Mouse (Mus musculus): ENCODE data around the gene Map3k4. TPM values are rescaled to one million over a fixed set of nuclear protein-coding genes. Genes with fewer than 3 reads are reported as not detected.

Map3k4 gene
- polyA plus RNA-seq, 1 experiment from 2014 or later: 52.4 TPM

GRCm38 (mm10) chr17:12206248-12206647, 112.3 kb downstream of the Map3k4 start:
- Histone ChIP-seq H3K9me3 (ENCODE audit: control insufficient read depth, low read depth, low read length) (no peaks in the 10 kb centered on the region), H3K4me1 (ENCODE audit: control insufficient read depth, insufficient read depth, low read length) (peaks cover 42% of the 10 kb centered on the region), H3K36me3 (ENCODE audit: control insufficient read depth, insufficient read depth, low read length) (peaks cover 3% of the 10 kb centered on the region; the same call in 1 of the 2 replicates), H3K27me3 (ENCODE audit: control insufficient read depth, insufficient read depth, low read length) (no peaks in the 10 kb centered on the region), H3K9ac (replicated peaks; ENCODE audit: low read depth, low read length) (no peak overlapping the region), H3K4me3 (ENCODE audit: low read depth, low read length) (no peak overlapping the region), H3K27ac (ENCODE audit: low read length) (peak overlapping the region; percentile 16; the same call in 1 of the 2 replicates), H3K4me2 (replicated peaks; ENCODE audit: low read depth, low read length) (no peak overlapping the region)
- 64% methylated on average over 3 of the region's 3 CpGs for WGBS
- ATAC-seq (ENCODE audit: insufficient number of reproducible peaks, insufficient read depth, low FRiP score, low read depth): peak; percentile 25; the same call in 1 of the 2 replicates

GRCm38 (mm10) chr17:12205694-12206075, 112.9 kb downstream of the Map3k4 start:
- Histone ChIP-seq H3K4me2 (replicated peaks; ENCODE audit: low read depth, low read length) (no peak overlapping the region), H3K9ac (replicated peaks; ENCODE audit: low read depth, low read length) (no peak overlapping the region)
- peak; percentile 35 for ATAC-seq (ENCODE audit: insufficient number of reproducible peaks, insufficient read depth, low FRiP score, low read depth)

GRCm38 (mm10) chr17:12205015-12205693, 113.4 kb downstream of the Map3k4 start:
- H3K27me3 ChIP-seq (ENCODE audit: control insufficient read depth, insufficient read depth, low read length): no peaks in the 10 kb centered on the region
- H3K4me1 ChIP-seq (ENCODE audit: control insufficient read depth, insufficient read depth, low read length): peaks cover 42% of the 10 kb centered on the region
- no peak overlapping the region for H3K4me2 ChIP-seq (replicated peaks; ENCODE audit: low read depth, low read length)
- ATAC-seq (ENCODE audit: insufficient number of reproducible peaks, insufficient read depth, low FRiP score, low read depth): peak; percentile 66
- H3K9ac ChIP-seq (replicated peaks; ENCODE audit: low read depth, low read length): no peak overlapping the region
- H3K27ac ChIP-seq (ENCODE audit: low read length): peak overlapping the region; percentile 35; the same call in 1 of the 2 replicates
- no peaks in the 10 kb centered on the region for H3K36me3 ChIP-seq (ENCODE audit: control insufficient read depth, insufficient read depth, low read length)
- H3K9me3 ChIP-seq (ENCODE audit: control insufficient read depth, low read depth, low read length): no peaks in the 10 kb centered on the region
- no peak overlapping the region for H3K4me3 ChIP-seq (ENCODE audit: low read depth, low read length)
- 21% methylated on average over 10 of the region's 10 CpGs for WGBS

More at GRCm38 (mm10) chr17:12205694-12206075, 112.9 kb downstream of the Map3k4 start:
- no peak overlapping the region for H3K4me3 ChIP-seq (ENCODE audit: low read depth, low read length)
- H3K4me1 ChIP-seq (ENCODE audit: control insufficient read depth, insufficient read depth, low read length): peaks cover 42% of the 10 kb centered on the region
- 5% methylated on average over 4 of the region's 4 CpGs for WGBS
- H3K36me3 ChIP-seq (ENCODE audit: control insufficient read depth, insufficient read depth, low read length): no peaks in the 10 kb centered on the region
- H3K27me3 ChIP-seq (ENCODE audit: control insufficient read depth, insufficient read depth, low read length): no peaks in the 10 kb centered on the region
- peak overlapping the region; percentile 35; the same call in 1 of the 2 replicates for H3K27ac ChIP-seq (ENCODE audit: low read length)
- H3K9me3 ChIP-seq (ENCODE audit: control insufficient read depth, low read depth, low read length): no peaks in the 10 kb centered on the region

GRCm38 (mm10) chr17:12204689-12205014, 113.9 kb downstream of the Map3k4 start:
- H3K27me3 ChIP-seq (ENCODE audit: control insufficient read depth, insufficient read depth, low read length): no peaks in the 10 kb centered on the region
- no peaks in the 10 kb centered on the region for H3K36me3 ChIP-seq (ENCODE audit: control insufficient read depth, insufficient read depth, low read length)
- H3K9me3 ChIP-seq (ENCODE audit: control insufficient read depth, low read depth, low read length): no peaks in the 10 kb centered on the region
- H3K4me1 ChIP-seq (ENCODE audit: control insufficient read depth, insufficient read depth, low read length): peaks cover 42% of the 10 kb centered on the region
- H3K4me2 ChIP-seq (replicated peaks; ENCODE audit: low read depth, low read length): no peak overlapping the region
- ATAC-seq (ENCODE audit: insufficient number of reproducible peaks, insufficient read depth, low FRiP score, low read depth): no peak
- H3K27ac ChIP-seq (ENCODE audit: low read length): peak overlapping the region; percentile 35; the same call in 1 of the 2 replicates
- no peak overlapping the region for H3K9ac ChIP-seq (replicated peaks; ENCODE audit: low read depth, low read length)
- no peak overlapping the region for H3K4me3 ChIP-seq (ENCODE audit: low read depth, low read length)
- 62% methylated on average over 3 of the region's 3 CpGs for WGBS

GRCm38 (mm10) chr17:12204246-12204645, 114.3 kb downstream of the Map3k4 start:
- WGBS: 64% methylated on average over 3 of the region's 3 CpGs

GRCm38 (mm10) chr17:12203414-12203897, 115.1 kb downstream of the Map3k4 start:
- WGBS: 55% methylated on average over 15 of the region's 15 CpGs
- Histone ChIP-seq H3K27ac (ENCODE audit: low read length) (no peak overlapping the region), H3K4me1 (ENCODE audit: control insufficient read depth, insufficient read depth, low read length) (peaks cover 42% of the 10 kb centered on the region)

More at GRCm38 (mm10) chr17:12204246-12204645, 114.3 kb downstream of the Map3k4 start:
- Histone ChIP-seq H3K4me2 (replicated peaks; ENCODE audit: low read depth, low read length) (no peak overlapping the region), H3K9ac (replicated peaks; ENCODE audit: low read depth, low read length) (no peak overlapping the region), H3K27me3 (ENCODE audit: control insufficient read depth, insufficient read depth, low read length) (no peaks in the 10 kb centered on the region), H3K36me3 (ENCODE audit: control insufficient read depth, insufficient read depth, low read length) (no peaks in the 10 kb centered on the region), H3K27ac (ENCODE audit: low read length) (peak overlapping the region; percentile 35; the same call in 1 of the 2 replicates), H3K9me3 (ENCODE audit: control insufficient read depth, low read depth, low read length) (no peaks in the 10 kb centered on the region), H3K4me1 (ENCODE audit: control insufficient read depth, insufficient read depth, low read length) (peaks cover 42% of the 10 kb centered on the region), H3K4me3 (ENCODE audit: low read depth, low read length) (no peak overlapping the region)
- no peak for ATAC-seq (ENCODE audit: insufficient number of reproducible peaks, insufficient read depth, low FRiP score, low read depth)

GRCm38 (mm10) chr17:12201086-12201485, 117.5 kb downstream of the Map3k4 start:
- no peak for ATAC-seq (ENCODE audit: insufficient number of reproducible peaks, insufficient read depth, low FRiP score, low read depth)
- no peak overlapping the region for H3K4me3 ChIP-seq (ENCODE audit: low read depth, low read length)
- no peaks in the 10 kb centered on the region for H3K9me3 ChIP-seq (ENCODE audit: control insufficient read depth, low read depth, low read length)
- H3K4me1 ChIP-seq (ENCODE audit: control insufficient read depth, insufficient read depth, low read length): peaks cover 27% of the 10 kb centered on the region
- H3K9ac ChIP-seq (replicated peaks; ENCODE audit: low read depth, low read length): no peak overlapping the region
- no peak overlapping the region for H3K27ac ChIP-seq (ENCODE audit: low read length)
- H3K4me2 ChIP-seq (replicated peaks; ENCODE audit: low read depth, low read length): no peak overlapping the region
- no peaks in the 10 kb centered on the region for H3K36me3 ChIP-seq (ENCODE audit: control insufficient read depth, insufficient read depth, low read length)
- H3K27me3 ChIP-seq (ENCODE audit: control insufficient read depth, insufficient read depth, low read length): no peaks in the 10 kb centered on the region
- WGBS: 96% methylated on average over 1 of the region's 1 CpGs

More at GRCm38 (mm10) chr17:12203414-12203897, 115.1 kb downstream of the Map3k4 start:
- no peak overlapping the region for H3K9ac ChIP-seq (replicated peaks; ENCODE audit: low read depth, low read length)
- H3K4me3 ChIP-seq (ENCODE audit: low read depth, low read length): no peak overlapping the region
- no peak overlapping the region for H3K4me2 ChIP-seq (replicated peaks; ENCODE audit: low read depth, low read length)
- no peaks in the 10 kb centered on the region for H3K9me3 ChIP-seq (ENCODE audit: control insufficient read depth, low read depth, low read length)
- no peak for ATAC-seq (ENCODE audit: insufficient number of reproducible peaks, insufficient read depth, low FRiP score, low read depth)
- H3K36me3 ChIP-seq (ENCODE audit: control insufficient read depth, insufficient read depth, low read length): no peaks in the 10 kb centered on the region
- no peaks in the 10 kb centered on the region for H3K27me3 ChIP-seq (ENCODE audit: control insufficient read depth, insufficient read depth, low read length)

- Histone ChIP-seq H3K4me3 (ENCODE audit: low read depth, low read length) (no peak overlapping the region), H3K9me3 (ENCODE audit: control insufficient read depth, low read depth, low read length) (no peaks in the 10 kb centered on the region), H3K4me1 (ENCODE audit: control insufficient read depth, insufficient read depth, low read length) (peaks cover 20% of the 10 kb centered on the region), H3K27ac (ENCODE audit: low read length) (no peak overlapping the region), H3K36me3 (ENCODE audit: control insufficient read depth, insufficient read depth, low read length) (no peaks in the 10 kb centered on the region), H3K4me2 (replicated peaks; ENCODE audit: low read depth, low read length) (no peak overlapping the region), H3K9ac (replicated peaks; ENCODE audit: low read depth, low read length) (no peak overlapping the region), H3K27me3 (ENCODE audit: control insufficient read depth, insufficient read depth, low read length) (no peaks in the 10 kb centered on the region)
- 79% methylated on average over 4 of the region's 4 CpGs for WGBS
- no peak for ATAC-seq (ENCODE audit: insufficient number of reproducible peaks, insufficient read depth, low FRiP score, low read depth)
Measured at GRCm38 (mm10) chr17:12199933-12200332, 118.7 kb downstream of the Map3k4 start.
